Mouse (Mus musculus): ENCODE results near the gene Mt4. TPM values are rescaled to one million over a fixed set of nuclear protein-coding genes. Genes with fewer than 3 reads are reported as not detected.

Mt4 gene
- polyA plus RNA-seq, 1 experiment: not detected

GRCm38 (mm10) chr8:94172809-94173732 lies 36.1 kb downstream of the Mt4 start:
- Histone ChIP-seq H3K27me3 (ENCODE audit: control insufficient read depth, insufficient read depth, low read length) (peaks cover 5% of the 10 kb centered on the region; the same call in 1 of the 2 replicates), H3K4me3 (ENCODE audit: low read depth, low read length) (peak overlapping the region; percentile 67), H3K36me3 (ENCODE audit: control insufficient read depth, insufficient read depth, low read length) (no peaks in the 10 kb centered on the region), H3K27ac (ENCODE audit: insufficient read depth, low read depth, low read length) (peak overlapping the region; percentile 37; the same call in 1 of the 2 replicates), H3K4me1 (ENCODE audit: control insufficient read depth, insufficient read depth, insufficient read length, low read length) (peaks cover 14% of the 10 kb centered on the region)
- 2% methylated on average over 39 of the region's 39 CpGs for WGBS
- TF ChIP-seq CTCF (IDR thresholded peaks at IDR 0.05; ENCODE audit: extremely low read depth, insufficient read length, insufficient replicate concordance, low read depth, low read length) (no peak), POLR2A (IDR thresholded peaks at IDR 0.05; ENCODE audit: low read depth, low read length) (no peak)

GRCm38 (mm10) chr8:94173848-94174403 lies 36.9 kb downstream of the Mt4 start:
- Histone ChIP-seq H3K27me3 (ENCODE audit: control insufficient read depth, insufficient read depth, low read length) (peaks cover 5% of the 10 kb centered on the region; the same call in 1 of the 2 replicates), H3K4me1 (ENCODE audit: control insufficient read depth, insufficient read depth, insufficient read length, low read length) (peaks cover 14% of the 10 kb centered on the region), H3K27ac (ENCODE audit: insufficient read depth, low read depth, low read length) (no peak overlapping the region), H3K4me3 (ENCODE audit: low read depth, low read length) (no peak overlapping the region), H3K36me3 (ENCODE audit: control insufficient read depth, insufficient read depth, low read length) (no peaks in the 10 kb centered on the region)
- TF ChIP-seq CTCF (IDR thresholded peaks at IDR 0.05; ENCODE audit: extremely low read depth, insufficient read length, insufficient replicate concordance, low read depth, low read length): no peak
- TF ChIP-seq POLR2A (IDR thresholded peaks at IDR 0.05; ENCODE audit: low read depth, low read length): no peak
- 50% methylated on average over 11 of the region's 11 CpGs for WGBS

- peaks cover 14% of the 10 kb centered on the region for H3K4me1 ChIP-seq (ENCODE audit: control insufficient read depth, insufficient read depth, insufficient read length, low read length)
- WGBS: 54% methylated on average over 7 of the region's 7 CpGs
- no peak overlapping the region for H3K4me3 ChIP-seq (ENCODE audit: low read depth, low read length)
- H3K27me3 ChIP-seq (ENCODE audit: control insufficient read depth, insufficient read depth, low read length): peaks cover 5% of the 10 kb centered on the region; the same call in 1 of the 2 replicates
- no peak overlapping the region for H3K27ac ChIP-seq (ENCODE audit: insufficient read depth, low read depth, low read length)
- TF ChIP-seq POLR2A (IDR thresholded peaks at IDR 0.05; ENCODE audit: low read depth, low read length) (no peak), CTCF (IDR thresholded peaks at IDR 0.05; ENCODE audit: extremely low read depth, insufficient read length, insufficient replicate concordance, low read depth, low read length) (no peak; the same call in 1 of the 2 replicates)
- no peaks in the 10 kb centered on the region for H3K36me3 ChIP-seq (ENCODE audit: control insufficient read depth, insufficient read depth, low read length)
Measured at GRCm38 (mm10) chr8:94174619-94175213, 37.7 kb downstream of the Mt4 start.

- Histone ChIP-seq H3K4me1 (ENCODE audit: control insufficient read depth, insufficient read depth, insufficient read length, low read length) (peaks cover 11% of the 10 kb centered on the region), H3K4me3 (ENCODE audit: low read depth, low read length) (no peak overlapping the region), H3K27ac (ENCODE audit: insufficient read depth, low read depth, low read length) (peak overlapping the region; percentile 71), H3K36me3 (ENCODE audit: control insufficient read depth, insufficient read depth, low read length) (no peaks in the 10 kb centered on the region), H3K27me3 (ENCODE audit: control insufficient read depth, insufficient read depth, low read length) (peaks cover 2% of the 10 kb centered on the region; the same call in 1 of the 2 replicates)
- TF ChIP-seq CTCF (IDR thresholded peaks at IDR 0.05; ENCODE audit: extremely low read depth, insufficient read length, insufficient replicate concordance, low read depth, low read length) (no peak), POLR2A (IDR thresholded peaks at IDR 0.05; ENCODE audit: low read depth, low read length) (no peak)
- 22% methylated on average over 7 of the region's 7 CpGs for WGBS
Measured at GRCm38 (mm10) chr8:94177716-94178390, 40.9 kb downstream of the Mt4 start.

- Histone ChIP-seq H3K4me1 (ENCODE audit: control insufficient read depth, insufficient read depth, insufficient read length, low read length) (peaks cover 5% of the 10 kb centered on the region), H3K27me3 (ENCODE audit: control insufficient read depth, insufficient read depth, low read length) (no peaks in the 10 kb centered on the region), H3K4me3 (ENCODE audit: low read depth, low read length) (peak within 1 kb of the TSS; percentile 72), H3K36me3 (ENCODE audit: control insufficient read depth, insufficient read depth, low read length) (no peaks in the 10 kb centered on the region), H3K27ac (ENCODE audit: insufficient read depth, low read depth, low read length) (peak within 1 kb of the TSS; percentile 84)
- WGBS: under 1% methylated on average over 50 of the region's 50 CpGs
- 0 out of 2 replicates have a peak, but pooled peaks have one; percentile 28 for TF ChIP-seq CTCF (IDR thresholded peaks at IDR 0.05; ENCODE audit: extremely low read depth, insufficient read length, insufficient replicate concordance, low read depth, low read length)
- TF ChIP-seq POLR2A (IDR thresholded peaks at IDR 0.05; ENCODE audit: low read depth, low read length): peak; percentile 92
Measured at GRCm38 (mm10) chr8:94178857-94179712, 42.1 kb downstream of the Mt4 start, which contains the start of gene Mt1. TSS of gene Mt1 (plus strand) at chr8:94179082.

Data from small intestine, adult 2 months (tissue).